ENCODE assay signal across 8 mouse cellular contexts in genomic region chr5:145190875-145191798, GRCm38 (mm10). TPM values are rescaled to one million over a fixed set of nuclear protein-coding genes. Genes with fewer than 3 reads are reported as not detected.
A peak's percentile ranks its signal among the peaks of the same experiment; 100 is the strongest.
DNase-seq lines count a peak whose midpoint lies in the region; ATAC-seq and TF ChIP-seq lines count a peak whose summit lies in the region.

No protein-coding gene starts in this region.

- H3K36me3 ChIP-seq in lung, embryonic 15.5 days: peaks cover 35% of the 10 kb centered on the region

- peak overlapping the region; percentile 66 for H3K4me3 ChIP-seq in lung, embryonic 15.5 days
- H3K4me3 ChIP-seq in olfactory bulb, adult 2 months (ENCODE audit: insufficient read depth, low read depth, low read length): peak overlapping the region; percentile 97

- no peak for TF ChIP-seq CTCF in olfactory bulb, adult 2 months (IDR thresholded peaks at IDR 0.05; ENCODE audit: insufficient read depth, low read depth, low read length)

- no peaks in the 10 kb centered on the region for H3K9me3 ChIP-seq in lung, embryonic 15.5 days

- no peaks in the 10 kb centered on the region for H3K27me3 ChIP-seq in lung, embryonic 15.5 days

- H3K4me2 ChIP-seq in lung, embryonic 15.5 days: peak overlapping the region; percentile 72

- peak; percentile 95 for ATAC-seq in hematopoietic stem cell, adult 5-6 weeks (replicated peaks in 1 of 2; ENCODE audit: insufficient read depth in 1 of 2, low FRiP score in 2 of 2, low TSS enrichment in 1 of 2, low read depth in 1 of 2, poor library complexity in 2 of 2, severe bottlenecking in 2 of 2)
- ATAC-seq in lung, embryonic 15.5 days (ENCODE audit: borderline replicate concordance, extremely low read depth, low FRiP score, low TSS enrichment): peak; percentile 91

- TF ChIP-seq POLR2A in olfactory bulb, adult 2 months (IDR thresholded peaks at IDR 0.05; ENCODE audit: insufficient read depth, low read depth, low read length): peak; percentile 71

- H3K4me1 ChIP-seq in lung, embryonic 15.5 days: peaks cover 13% of the 10 kb centered on the region
- H3K4me1 ChIP-seq in olfactory bulb, adult 2 months (ENCODE audit: control insufficient read depth, insufficient read depth, low read length): peaks cover 9% of the 10 kb centered on the region

- H3K9ac ChIP-seq in lung, embryonic 15.5 days: peak overlapping the region; percentile 79

- DNase-seq in MN1 (ENCODE audit: low spot score): peak; percentile 92
- DNase-seq in cerebellum, adult 8-10 months: peak; percentile 89
- peak; percentile 89 for DNase-seq in forelimb bud, embryonic 11.5 days (ENCODE audit: low read depth, low spot score)
- peak; percentile 81 for DNase-seq in layer of hippocampus, adult 9-10 months (ENCODE audit: low spot score)
- peak; percentile 77 to 82 for DNase-seq in thymus, adult 18-20 months

- under 1% methylated on average over 41 of the region's 41 CpGs for WGBS in lung, embryonic 15.5 days
- WGBS in olfactory bulb, adult 2 months: under 1% methylated on average over 41 of the region's 41 CpGs

- peak overlapping the region; percentile 79 for H3K27ac ChIP-seq in lung, embryonic 15.5 days
- H3K27ac ChIP-seq in olfactory bulb, adult 2 months (ENCODE audit: insufficient read depth, low read depth, low read length): peak overlapping the region; percentile 89

RNA-seq across cellular contexts. Expression of gene Atp5j2, which starts 0.7 kb away (rescaled TPM):
- 48.2 and 118 TPM in 2 replicates for total RNA-seq in hematopoietic stem cell, adult 5-6 weeks (2017)
- 691 and 724 TPM in 2 replicates for polyA plus RNA-seq in lung, embryonic 15.5 days (2015; fragmentation: Nextera tagmentation; extraction: Ambion mirVana)
- polyA plus RNA-seq in olfactory bulb, adult 2 months (2012; ENCODE audit: insufficient read depth, insufficient read length, low replicate concordance, missing spikeins): not detected in 2 replicates

RNA-seq across cellular contexts. Expression of gene Zkscan14, which starts 10.5 kb away (rescaled TPM):
- total RNA-seq in hematopoietic stem cell, adult 5-6 weeks (2017): 30.3 and 38.6 TPM in 2 replicates
- polyA plus RNA-seq in lung, embryonic 15.5 days (2015; fragmentation: Nextera tagmentation; extraction: Ambion mirVana): 7.6 and 9.8 TPM in 2 replicates
- polyA plus RNA-seq in olfactory bulb, adult 2 months (2012; ENCODE audit: insufficient read depth, insufficient read length, low replicate concordance, missing spikeins): not detected in 2 replicates

RNA-seq across cellular contexts. Expression of gene Zkscan5, which starts 13.2 kb away (rescaled TPM):
- total RNA-seq in hematopoietic stem cell, adult 5-6 weeks (2017): 7.1 and 10.1 TPM in 2 replicates
- 12.4 and 14.1 TPM in 2 replicates for polyA plus RNA-seq in lung, embryonic 15.5 days (2015; fragmentation: Nextera tagmentation; extraction: Ambion mirVana)
- polyA plus RNA-seq in olfactory bulb, adult 2 months (2012; ENCODE audit: insufficient read depth, insufficient read length, low replicate concordance, missing spikeins): not detected in 2 replicates

RNA-seq across cellular contexts. Expression of gene Cpsf4, which starts 24.1 kb away (rescaled TPM):
- total RNA-seq in hematopoietic stem cell, adult 5-6 weeks (2017): 44.4 and 44.5 TPM in 2 replicates
- 55.0 and 56.2 TPM in 2 replicates for polyA plus RNA-seq in lung, embryonic 15.5 days (2015; fragmentation: Nextera tagmentation; extraction: Ambion mirVana)
- not detected in 2 replicates for polyA plus RNA-seq in olfactory bulb, adult 2 months (2012; ENCODE audit: insufficient read depth, insufficient read length, low replicate concordance, missing spikeins)

RNA-seq across cellular contexts. Expression of gene Ptcd1, which starts 24.2 kb away (rescaled TPM):
- 16.7 and 20.0 TPM in 2 replicates for total RNA-seq in hematopoietic stem cell, adult 5-6 weeks (2017)
- polyA plus RNA-seq in lung, embryonic 15.5 days (2015; fragmentation: Nextera tagmentation; extraction: Ambion mirVana): 15.6 and 16.9 TPM in 2 replicates
- not detected in 2 replicates for polyA plus RNA-seq in olfactory bulb, adult 2 months (2012; ENCODE audit: insufficient read depth, insufficient read length, low replicate concordance, missing spikeins)

Comparison
In these comparisons a context has a peak if more than half of its experiments do, and no peak if none do; other contexts are left out.
1. Peak in every context shown above with its lines: DNase-seq, ATAC-seq, H3K4me3 ChIP-seq and H3K27ac ChIP-seq.
2. RNA of gene Zkscan5, which starts 13.2 kb away (polyA plus RNA-seq): 12.4 to 14.1 TPM in lung, embryonic 15.5 days; not detected in olfactory bulb, adult 2 months; every median in the first group is over 10 times any median in the second.